Mouse (Mus musculus): Measurements from ENCODE around the gene Megf11. TPM values are rescaled to one million over a fixed set of nuclear protein-coding genes. Genes with fewer than 3 reads are reported as not detected.
"Not testable (repeated sequence)": the region's sequence is repeated elsewhere in the genome, so short reads cannot be mapped to it uniquely, and the experiment has no call there.

Megf11 gene
- polyA plus RNA-seq, 1 experiment from 2014 or later: 0.53 TPM

DNA sequence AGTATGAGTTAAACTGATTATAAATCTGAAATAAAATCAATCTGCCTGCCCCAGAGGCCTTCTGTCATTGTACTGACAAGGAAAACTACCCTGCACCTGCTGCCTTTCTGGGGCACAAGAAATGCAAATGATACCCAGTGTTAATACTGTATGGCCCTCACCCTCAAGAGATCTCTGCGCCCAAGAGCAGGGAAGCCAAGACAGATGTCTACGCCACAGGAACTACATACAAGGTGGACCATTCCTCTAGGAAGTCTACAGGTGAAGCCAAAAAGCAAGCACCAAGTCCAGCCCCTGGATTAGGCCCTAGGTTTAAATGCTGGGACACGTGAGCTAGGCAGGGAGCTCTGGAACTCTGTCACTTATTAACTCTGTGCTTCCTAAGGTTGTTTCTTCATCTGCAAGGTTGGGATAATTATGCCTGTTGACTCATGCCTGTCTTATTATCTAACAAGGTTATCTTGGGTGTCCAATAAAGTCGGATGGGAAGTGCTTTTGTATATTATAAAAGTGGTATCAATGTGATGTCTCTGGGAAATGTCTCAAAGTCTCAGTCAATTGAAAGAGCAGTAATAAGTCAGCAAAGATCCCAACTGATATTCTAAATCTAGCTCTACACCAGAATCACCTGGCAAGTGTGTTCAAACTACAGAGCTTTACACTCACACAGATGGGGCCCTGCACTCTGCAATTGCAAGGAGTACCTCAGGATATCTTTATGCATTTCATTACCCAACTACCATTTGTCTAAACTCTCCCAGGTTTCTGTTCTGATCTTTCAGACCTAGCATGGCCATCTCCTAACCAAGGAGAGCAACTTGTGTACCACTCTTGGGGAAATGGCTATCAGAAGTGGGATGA lies 315.3 kb downstream of the Megf11 start:
- no peaks in the 10 kb centered on the region for H3K4me1 ChIP-seq (replicated peaks; ENCODE audit: control insufficient read depth, insufficient read depth, low read length)
- H3K9me3 ChIP-seq (ENCODE audit: control insufficient read depth, low read length): no peaks in the 10 kb centered on the region
- no peaks in the 10 kb centered on the region for H3K27me3 ChIP-seq (replicated peaks; ENCODE audit: control insufficient read depth, insufficient read depth, low read length)
- ATAC-seq (replicated peaks; ENCODE audit: low FRiP score): no peak
- H3K27ac ChIP-seq (ENCODE audit: low read depth, low read length): no peak overlapping the region
- DNase-seq (ENCODE audit: low spot score): peak; percentile 25
- no peak overlapping the region for H3K4me2 ChIP-seq
- H3K9ac ChIP-seq (ENCODE audit: low read depth, low read length): no peak overlapping the region
- WGBS: 77% methylated on average over 4 of the region's 4 CpGs
- H3K36me3 ChIP-seq (ENCODE audit: control insufficient read depth, insufficient read depth, low read length): 0 out of 2 replicates have a peak, but pooled peaks cover 2% of the 10 kb centered on the region
- H3K4me3 ChIP-seq (ENCODE audit: low read depth, low read length): no peak overlapping the region

DNA sequence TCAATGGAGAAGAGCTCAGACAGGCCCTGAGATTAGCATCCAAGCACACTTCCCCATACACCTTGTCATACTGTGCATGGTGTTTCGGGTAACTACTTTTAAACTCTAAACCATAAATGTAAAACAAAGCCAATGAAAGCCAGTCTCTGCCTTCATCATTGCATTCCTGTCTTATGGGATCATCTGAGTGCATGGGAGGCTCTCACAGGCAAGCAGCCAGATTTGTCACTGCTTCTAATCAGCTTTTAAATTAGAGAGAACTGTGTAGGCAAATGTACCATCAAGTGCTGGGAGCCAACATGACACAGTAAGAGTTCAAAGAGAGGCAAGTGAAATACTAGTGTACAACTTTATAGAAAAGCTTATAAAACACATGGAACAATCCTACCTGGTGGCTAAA lies 316.2 kb downstream of the Megf11 start:
- Histone ChIP-seq H3K4me1 (replicated peaks; ENCODE audit: control insufficient read depth, insufficient read depth, low read length) (no peaks in the 10 kb centered on the region), H3K4me3 (ENCODE audit: low read depth, low read length) (no peak overlapping the region), H3K27ac (ENCODE audit: low read depth, low read length) (no peak overlapping the region), H3K9me3 (ENCODE audit: control insufficient read depth, low read length) (no peaks in the 10 kb centered on the region), H3K36me3 (ENCODE audit: control insufficient read depth, insufficient read depth, low read length) (0 out of 2 replicates have a peak, but pooled peaks cover under 1% of the 10 kb centered on the region), H3K27me3 (replicated peaks; ENCODE audit: control insufficient read depth, insufficient read depth, low read length) (no peaks in the 10 kb centered on the region), H3K4me2 (no peak overlapping the region), H3K9ac (ENCODE audit: low read depth, low read length) (no peak overlapping the region)
- DNase-seq (ENCODE audit: low spot score) (peak; percentile 15), ATAC-seq (replicated peaks; ENCODE audit: low FRiP score) (no peak)
- WGBS: 87% methylated on average over 1 of the region's 1 CpGs

DNA sequence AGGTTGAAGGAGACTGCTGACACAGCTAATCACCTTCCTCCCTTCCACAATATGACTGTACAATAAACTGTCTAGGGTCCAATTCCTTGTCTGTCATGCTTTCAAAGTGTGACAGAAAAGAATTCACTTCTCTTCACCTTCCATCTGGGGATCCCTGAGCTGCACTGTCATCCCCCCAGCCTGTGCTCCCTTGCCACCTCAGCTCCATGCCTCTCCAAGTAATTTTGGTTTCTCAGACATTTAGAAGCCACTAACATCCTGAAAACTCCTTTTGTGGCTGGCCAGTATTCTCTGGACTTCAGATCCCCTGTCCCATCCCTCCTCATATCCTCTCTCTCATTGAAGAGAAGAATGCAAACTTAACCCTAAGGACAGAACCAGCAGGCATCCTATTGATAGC lies 317.0 kb downstream of the Megf11 start:
- no peaks in the 10 kb centered on the region for H3K4me1 ChIP-seq (replicated peaks; ENCODE audit: control insufficient read depth, insufficient read depth, low read length)
- no peaks in the 10 kb centered on the region for H3K9me3 ChIP-seq (ENCODE audit: control insufficient read depth, low read length)
- no peak overlapping the region for H3K9ac ChIP-seq (ENCODE audit: low read depth, low read length)
- ATAC-seq (replicated peaks; ENCODE audit: low FRiP score): no peak
- no peak overlapping the region for H3K27ac ChIP-seq (ENCODE audit: low read depth, low read length)
- H3K27me3 ChIP-seq (replicated peaks; ENCODE audit: control insufficient read depth, insufficient read depth, low read length): no peaks in the 10 kb centered on the region
- no peaks in the 10 kb centered on the region for H3K36me3 ChIP-seq (ENCODE audit: control insufficient read depth, insufficient read depth, low read length)
- peak; percentile 8 for DNase-seq (ENCODE audit: low spot score)
- no peak overlapping the region for H3K4me3 ChIP-seq (ENCODE audit: low read depth, low read length)
- no peak overlapping the region for H3K4me2 ChIP-seq

DNA sequence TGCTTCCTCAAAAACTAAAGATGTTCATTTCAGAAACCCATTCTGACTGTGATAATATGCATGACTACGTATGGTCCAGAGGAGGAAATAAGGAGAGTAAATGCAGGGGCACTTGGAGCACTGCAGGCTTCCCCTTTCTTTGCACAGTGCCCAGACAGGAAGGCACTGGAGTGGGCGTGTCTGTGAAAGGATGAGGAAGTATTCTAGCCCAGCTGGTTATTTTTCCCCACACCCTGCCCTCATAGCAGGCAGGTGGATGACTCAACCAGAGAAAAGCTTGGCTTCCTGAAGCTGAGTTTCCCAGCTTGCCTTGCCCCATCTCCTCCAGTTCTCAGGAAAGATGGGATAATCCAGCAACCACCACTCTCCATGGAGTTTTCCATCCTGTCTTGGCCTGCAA lies 317.5 kb downstream of the Megf11 start:
- H3K4me1 ChIP-seq (replicated peaks; ENCODE audit: control insufficient read depth, insufficient read depth, low read length): no peaks in the 10 kb centered on the region
- no peak overlapping the region for H3K4me3 ChIP-seq (ENCODE audit: low read depth, low read length)
- H3K27me3 ChIP-seq (replicated peaks; ENCODE audit: control insufficient read depth, insufficient read depth, low read length): no peaks in the 10 kb centered on the region
- no peak overlapping the region for H3K9ac ChIP-seq (ENCODE audit: low read depth, low read length)
- H3K27ac ChIP-seq (ENCODE audit: low read depth, low read length): no peak overlapping the region
- no peak overlapping the region for H3K4me2 ChIP-seq
- 64% methylated on average over 2 of the region's 2 CpGs for WGBS
- no peaks in the 10 kb centered on the region for H3K9me3 ChIP-seq (ENCODE audit: control insufficient read depth, low read length)
- DNase-seq (ENCODE audit: low spot score) (no peak), ATAC-seq (replicated peaks; ENCODE audit: low FRiP score) (no peak)
- H3K36me3 ChIP-seq (ENCODE audit: control insufficient read depth, insufficient read depth, low read length): no peaks in the 10 kb centered on the region

DNA sequence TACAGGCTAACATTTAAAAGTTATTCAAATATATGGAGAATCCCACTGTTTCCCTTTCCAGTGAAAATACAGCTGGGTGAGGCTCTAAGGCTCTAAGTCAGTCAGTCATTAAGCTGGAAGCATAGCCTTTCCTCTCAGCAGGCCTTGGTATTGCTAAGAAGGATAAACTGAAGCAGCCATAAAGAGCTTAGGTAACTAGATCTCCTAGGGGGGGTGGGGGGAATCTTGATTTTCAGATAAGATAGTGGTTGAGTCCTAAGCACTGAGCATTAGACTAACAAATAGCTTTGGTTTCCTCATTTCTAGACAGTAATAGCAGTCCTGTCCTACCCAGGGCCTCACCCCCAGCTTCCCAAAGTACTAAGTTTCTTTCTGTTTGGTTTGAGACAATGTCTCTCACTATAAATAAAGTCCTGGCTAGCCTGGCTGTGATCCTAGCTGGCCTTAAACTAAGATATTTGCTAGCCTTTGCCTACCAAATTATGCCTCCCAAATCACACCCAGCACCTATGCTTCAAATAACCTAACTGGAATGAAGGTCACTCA lies 318.1 kb downstream of the Megf11 start:
- no peaks in the 10 kb centered on the region for H3K27me3 ChIP-seq (replicated peaks; ENCODE audit: control insufficient read depth, insufficient read depth, low read length)
- ATAC-seq (replicated peaks; ENCODE audit: low FRiP score): no peak
- H3K4me3 ChIP-seq (ENCODE audit: low read depth, low read length): no peak overlapping the region
- no peaks in the 10 kb centered on the region for H3K9me3 ChIP-seq (ENCODE audit: control insufficient read depth, low read length)
- H3K4me1 ChIP-seq (replicated peaks; ENCODE audit: control insufficient read depth, insufficient read depth, low read length): no peaks in the 10 kb centered on the region
- DNase-seq (ENCODE audit: low spot score): no peak
- H3K36me3 ChIP-seq (ENCODE audit: control insufficient read depth, insufficient read depth, low read length): peaks cover 2% of the 10 kb centered on the region; the same call in 1 of the 2 replicates
- no peak overlapping the region for H3K27ac ChIP-seq (ENCODE audit: low read depth, low read length)
- no peak overlapping the region for H3K9ac ChIP-seq (ENCODE audit: low read depth, low read length)
- no peak overlapping the region for H3K4me2 ChIP-seq

DNA sequence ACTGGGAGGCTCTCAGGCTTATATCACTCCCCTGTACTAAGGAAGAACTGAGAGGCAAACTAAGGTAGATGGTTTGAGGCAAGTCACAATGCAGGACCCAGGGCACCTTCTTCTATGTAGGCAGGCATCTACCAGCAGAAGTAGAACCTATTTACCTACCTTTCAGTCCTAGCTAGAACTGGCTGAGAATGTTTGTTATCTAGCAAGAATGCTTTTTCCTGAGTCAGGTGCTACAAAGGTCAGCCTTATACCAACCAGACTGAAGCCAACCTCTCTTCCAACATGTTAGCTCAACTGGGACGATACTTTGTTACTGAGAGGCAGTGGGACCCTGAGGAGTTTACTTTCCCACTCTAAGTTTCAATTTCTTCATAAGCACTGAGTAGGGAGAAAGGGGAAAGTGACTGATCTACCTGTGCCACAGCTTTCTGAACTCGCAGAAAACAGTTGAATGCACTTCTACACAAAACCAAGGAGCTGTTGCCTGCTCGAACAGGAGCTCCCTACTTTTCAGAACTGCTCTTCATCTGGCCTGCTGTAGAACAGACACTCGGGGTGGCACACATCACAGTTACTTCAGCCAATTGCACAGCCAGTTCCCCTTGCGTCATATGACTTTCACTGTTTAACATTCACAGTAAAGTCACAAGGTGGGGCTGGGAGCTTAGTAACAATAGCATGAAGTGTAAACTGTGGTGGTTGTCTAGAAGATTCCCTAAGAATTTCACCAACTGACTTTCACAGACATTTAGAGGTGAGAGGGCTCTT lies 318.8 kb downstream of the Megf11 start:
- H3K9me3 ChIP-seq (ENCODE audit: control insufficient read depth, low read length): no peaks in the 10 kb centered on the region
- H3K36me3 ChIP-seq (ENCODE audit: control insufficient read depth, insufficient read depth, low read length): peaks cover 2% of the 10 kb centered on the region; the same call in 1 of the 2 replicates

DNA sequence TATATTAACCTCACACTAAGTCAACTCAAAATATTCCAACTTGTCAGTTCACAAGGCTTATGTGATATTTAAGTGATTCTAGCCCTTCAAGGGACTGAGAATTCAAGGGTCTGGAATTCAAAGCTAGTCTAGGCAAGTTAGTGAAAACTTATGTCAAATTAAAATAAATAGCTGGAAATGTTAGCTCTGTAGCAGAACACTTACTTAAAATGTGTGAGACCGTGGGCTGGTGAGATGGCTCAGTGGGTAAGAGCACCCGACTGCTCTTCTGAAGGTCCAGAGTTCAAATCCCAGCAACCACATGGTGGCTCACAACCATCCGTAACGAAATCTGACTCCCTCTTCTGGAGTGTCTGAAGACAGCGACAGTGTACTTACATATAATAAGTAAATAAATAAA lies 324.9 kb downstream of the Megf11 start:
- not testable (repeated sequence) for H3K36me3 ChIP-seq (ENCODE audit: control insufficient read depth, insufficient read depth, low read length); H3K4me1 ChIP-seq (replicated peaks; ENCODE audit: control insufficient read depth, insufficient read depth, low read length); H3K4me2 ChIP-seq; H3K9ac ChIP-seq (ENCODE audit: low read depth, low read length); H3K27ac ChIP-seq (ENCODE audit: low read depth, low read length); H3K4me3 ChIP-seq (ENCODE audit: low read depth, low read length); H3K9me3 ChIP-seq (ENCODE audit: control insufficient read depth, low read length); ATAC-seq (replicated peaks; ENCODE audit: low FRiP score); DNase-seq (ENCODE audit: low spot score); H3K27me3 ChIP-seq (replicated peaks; ENCODE audit: control insufficient read depth, insufficient read depth, low read length)
- WGBS: 86% methylated on average over 3 of the region's 5 CpGs

More for the DNA sequence above, 318.8 kb downstream of the Megf11 start:
- Histone ChIP-seq H3K27ac (ENCODE audit: low read depth, low read length) (no peak overlapping the region), H3K9ac (ENCODE audit: low read depth, low read length) (no peak overlapping the region), H3K4me3 (ENCODE audit: low read depth, low read length) (no peak overlapping the region), H3K4me1 (replicated peaks; ENCODE audit: control insufficient read depth, insufficient read depth, low read length) (no peaks in the 10 kb centered on the region), H3K4me2 (no peak overlapping the region), H3K27me3 (replicated peaks; ENCODE audit: control insufficient read depth, insufficient read depth, low read length) (no peaks in the 10 kb centered on the region)
- 80% methylated on average over 5 of the region's 5 CpGs for WGBS
- DNase-seq (ENCODE audit: low spot score): no peak
- ATAC-seq (replicated peaks; ENCODE audit: low FRiP score): no peak

DNA sequence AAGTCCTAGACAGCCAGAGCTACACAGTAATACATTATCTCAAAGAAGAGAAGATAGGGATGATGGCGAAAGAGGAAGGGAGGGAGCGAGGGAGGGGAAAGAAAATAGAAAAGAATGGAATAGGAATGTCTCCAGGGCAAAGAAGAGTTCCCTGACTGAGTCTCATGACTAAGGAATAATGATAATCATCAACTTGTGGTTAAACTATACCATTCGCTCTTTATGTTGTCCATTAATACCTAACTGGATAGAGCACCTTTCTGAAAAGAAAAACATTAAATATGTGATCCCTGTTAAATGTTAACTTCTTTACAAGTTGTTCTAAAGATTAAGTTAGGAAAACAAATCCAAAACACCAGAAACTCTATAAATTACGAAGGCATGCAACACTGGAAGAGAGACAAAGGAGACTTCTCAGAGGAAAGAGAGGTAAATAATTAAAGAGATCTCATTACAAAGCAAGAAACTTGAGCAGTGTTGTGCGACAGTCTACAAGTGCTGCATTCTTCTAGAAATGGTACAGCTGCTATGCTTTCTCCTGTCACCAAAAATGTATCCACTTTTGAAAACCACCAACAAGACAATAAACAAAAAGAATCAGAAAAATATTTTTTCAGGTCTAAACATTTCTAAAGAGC lies 334.2 kb downstream of the Megf11 start:
- WGBS: 73% methylated on average over 5 of the region's 5 CpGs
- Histone ChIP-seq H3K36me3 (ENCODE audit: control insufficient read depth, insufficient read depth, low read length) (no peaks in the 10 kb centered on the region), H3K27ac (ENCODE audit: low read depth, low read length) (no peak overlapping the region)

More for the DNA sequence above, 334.2 kb downstream of the Megf11 start:
- DNase-seq (ENCODE audit: low spot score) (no peak), ATAC-seq (replicated peaks; ENCODE audit: low FRiP score) (no peak)
- Histone ChIP-seq H3K4me2 (no peak overlapping the region), H3K9me3 (ENCODE audit: control insufficient read depth, low read length) (no peaks in the 10 kb centered on the region), H3K27me3 (replicated peaks; ENCODE audit: control insufficient read depth, insufficient read depth, low read length) (no peaks in the 10 kb centered on the region), H3K9ac (ENCODE audit: low read depth, low read length) (no peak overlapping the region), H3K4me3 (ENCODE audit: low read depth, low read length) (no peak overlapping the region), H3K4me1 (replicated peaks; ENCODE audit: control insufficient read depth, insufficient read depth, low read length) (no peaks in the 10 kb centered on the region; the same call in 1 of the 2 replicates)

Data from liver, embryonic 11.5 days (tissue).